In the genomic region with DNA sequence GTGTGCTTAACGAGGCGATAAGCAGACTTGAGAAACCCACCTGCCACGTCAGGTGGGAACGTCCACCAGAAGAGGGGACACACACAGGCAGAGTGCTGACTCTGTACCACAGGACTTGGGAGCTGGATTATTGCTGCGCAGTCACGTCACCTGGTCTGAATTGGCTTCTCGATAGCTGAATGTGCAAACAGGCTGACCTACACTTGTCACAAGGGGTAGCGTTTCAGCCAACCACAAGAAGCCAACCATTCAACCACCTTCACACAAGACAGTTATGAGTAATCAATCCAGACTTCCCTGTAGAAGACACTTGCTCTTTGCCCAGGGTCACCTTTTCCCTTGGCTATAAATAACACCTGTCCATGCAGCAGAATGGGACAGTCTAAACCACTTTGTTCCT, we compare ENCODE assay signal across 12 mouse cellular contexts. TPM values are rescaled to one million over a fixed set of nuclear protein-coding genes. Genes with fewer than 3 reads are reported as not detected.
A peak's percentile ranks its signal among the peaks of the same experiment; 100 is the strongest.
DNase-seq lines count a peak whose midpoint lies in the region; ATAC-seq lines count a peak whose summit lies in the region.
"Had no signal": no experiment of that assay in that cellular context is flagged by ENCODE, and none has a peak within 500 bp of the region (broad histone marks: within the 10 kb centered on the region; RNA-seq: fewer than 3 reads in every experiment).

No protein-coding gene starts in this region.

- H3K27me3 ChIP-seq in heart, embryonic 14.5 days (ENCODE audit: control insufficient read depth, insufficient read depth, low read length), result no peaks in the 10 kb centered on the region

- no peaks in the 10 kb centered on the region for H3K9me3 ChIP-seq in heart, embryonic 14.5 days (ENCODE audit: control insufficient read depth, low read length)
- H3K9me3 ChIP-seq: embryonic facial prominence, embryonic 10.5 days; forebrain, embryonic 10.5 days had no signal

- H3K36me3 ChIP-seq in heart, embryonic 14.5 days (ENCODE audit: control insufficient read depth, insufficient read depth, low read length), result peaks cover 38% of the 10 kb centered on the region
- H3K36me3 ChIP-seq: embryonic facial prominence, embryonic 10.5 days; forebrain, embryonic 10.5 days had no signal

- 48% methylated on average over 8 of the region's 8 CpGs for WGBS in heart, embryonic 14.5 days

- DNase-seq in lung, adult 18-20 months, result peak; percentile 47 to 61
- no peak for DNase-seq in lung, postnatal 14 days
- peak; percentile 50 for DNase-seq in kidney, adult 9 months
- peak; percentile 55 for DNase-seq in yolk sac, embryonic 10.5 days (ENCODE audit: low spot score)
- DNase-seq in right cerebral cortex, postnatal 14 days, result no peak
- DNase-seq in cerebellum, adult 11 months, result no peak
- DNase-seq: adrenal gland, postnatal 36 days; cerebellum, adult 18-20 months; thymus, postnatal 4 days had no signal

- peak overlapping the region; percentile 67 to 80 for H3K27ac ChIP-seq in heart, embryonic 14.5 days (replicated peaks in 1 of 2; ENCODE audit: control insufficient read depth in 1 of 2, insufficient read depth in 1 of 2, low read depth in 2 of 2, low read length in 2 of 2)
- H3K27ac ChIP-seq: embryonic facial prominence, embryonic 10.5 days; forebrain, embryonic 10.5 days had no signal

- ATAC-seq in heart, embryonic 14.5 days (ENCODE audit: insufficient number of reproducible peaks, insufficient read depth, low FRiP score, low read depth), result no peak

- H3K9ac ChIP-seq in heart, embryonic 14.5 days (ENCODE audit: low read length), result no peak overlapping the region

- no peak overlapping the region for H3K4me3 ChIP-seq in heart, embryonic 14.5 days (ENCODE audit: control insufficient read depth in 1 of 2, insufficient read depth in 1 of 2, low read depth in 1 of 2, low read length in 2 of 2)
- H3K4me3 ChIP-seq: embryonic facial prominence, embryonic 10.5 days; forebrain, embryonic 10.5 days had no signal

- H3K4me1 ChIP-seq in heart, embryonic 14.5 days (ENCODE audit: control insufficient read depth in 2 of 2, insufficient read depth in 2 of 2, low read length in 2 of 2), result peaks cover 7 to 24% of the 10 kb centered on the region in 2 experiments
- H3K4me1 ChIP-seq: forebrain, embryonic 10.5 days had no signal

- H3K4me2 ChIP-seq in heart, embryonic 14.5 days (ENCODE audit: low read length), result 0 out of 2 replicates have a peak overlapping the region, but pooled peaks have one; percentile 16

RNA-seq across cellular contexts. Expression of gene Ccdc141, which starts 56.6 kb away (rescaled TPM):
- 189 and 213 TPM in 2 replicates for polyA plus RNA-seq in heart, embryonic 14.5 days (2014; fragmentation: Nextera tagmentation; extraction: Ambion mirVana)

Comparison
In these comparisons a context has a peak if more than half of its experiments do, and no peak if none do; other contexts are left out.
1. DNase-seq: peak in lung, adult 18-20 months (2 of 2), kidney, adult 9 months (single experiment) and yolk sac, embryonic 10.5 days (single experiment); none in lung, postnatal 14 days (single experiment), right cerebral cortex, postnatal 14 days (single experiment) and cerebellum, adult 11 months (single experiment).